Mouse (Mus musculus) limb, embryonic 14.5 days (tissue): ENCODE measurements around the gene Vill. TPM values are rescaled to one million over a fixed set of nuclear protein-coding genes. Genes with fewer than 3 reads are reported as not detected.

Experiments
- ATAC-seq: fragments of 200-750 bp; cut with Nextera tagmentation; 2 replicates; pipeline ENCODE4 v1.8.0; 2017; ENCODE audit warnings: low read depth, moderate number of reproducible peaks, moderate TSS enrichment; ENCODE audit not compliant: low FRiP score
- DNase-seq: peaks from one replicate; pipeline ENCODE4 v3.0.0-alpha.2; 2015; ENCODE audit warnings: low spot score
- H3K27ac ChIP-seq: fragments of 300-500 bp; sonication (generic); replicated peaks from 2 replicates; pipeline ENCODE4 v1.5.1; 2014; ENCODE audit warnings: low read depth, mild to moderate bottlenecking, low read length, moderate library complexity, mixed read lengths
- H3K27me3 ChIP-seq: fragments of 300-500 bp; sonication (generic); 2 replicates; pipeline ENCODE4 v1.6.1; 2014; ENCODE audit warnings: low read length, mixed read lengths; ENCODE audit not compliant: control insufficient read depth, insufficient read depth
- H3K36me3 ChIP-seq: fragments of 300-500 bp; sonication (generic); 2 replicates; pipeline ENCODE4 v1.6.1; 2014; ENCODE audit warnings: mild to moderate bottlenecking, low read length, moderate library complexity, mixed read lengths; ENCODE audit not compliant: control insufficient read depth, insufficient read depth
- H3K4me1 ChIP-seq: fragments of 300-500 bp; sonication (generic); 2 replicates; pipeline ENCODE4 v1.6.1; 2014; ENCODE audit warnings: antibody characterized with exemption, low read length, mixed read lengths; ENCODE audit not compliant: control insufficient read depth, insufficient read depth
- H3K4me2 ChIP-seq: fragments of 300-500 bp; sonication (generic); replicated peaks from 2 replicates; pipeline ENCODE4 v1.6.1; 2014; ENCODE audit warnings: low read depth, mild to moderate bottlenecking, low read length, moderate library complexity; ENCODE audit not compliant: severe bottlenecking
- H3K4me3 ChIP-seq: fragments of 300-500 bp; sonication (generic); replicated peaks from 2 replicates; pipeline ENCODE4 v1.5.1; 2014; ENCODE audit warnings: low read length
- H3K9ac ChIP-seq: fragments of 300-500 bp; sonication (generic); 2 replicates; pipeline ENCODE4 v1.6.1; 2014; ENCODE audit warnings: mild to moderate bottlenecking, low read depth, low read length, moderate library complexity; ENCODE audit not compliant: severe bottlenecking
- H3K9me3 ChIP-seq: fragments of 300-500 bp; sonication (generic); 2 replicates; pipeline ENCODE4 v1.6.1; 2016; ENCODE audit warnings: low read length; ENCODE audit not compliant: control insufficient read depth
- POLR2A ChIP-seq: fragments of 200-500 bp; IDR thresholded peaks from 2 replicates; pipeline ENCODE4 v1.8.0; 2012; ENCODE audit warnings: inconsistent platforms, mild to moderate bottlenecking, moderate library complexity, borderline replicate concordance; ENCODE audit not compliant: insufficient read depth, insufficient read length; ENCODE audit errors: extremely low read depth
- WGBS: fragments of 180-500 bp; shearing (Covaris S2); extraction: QIAGEN DNeasy Blood & Tissue Kit; methylation state at CpG from one replicate; pipeline ENCODE4 v1.1.7; 2014; 5-methylcytosine and 5-hydroxymethylcytosine counted together
- polyA plus RNA-seq, 2 experiments: library from polyadenylated mRNA; depleted of rRNA in 1 of 2; stranded (reverse) in 1 of 2; unstranded in 1 of 2; fragments of >200 nt; fragmentation: Nextera tagmentation in 1 of 2; extraction: Ambion mirVana in 1 of 2; gene quantifications; 2 replicates each; pipeline versions ENCODE4 v1.2.1 to v1.2.3; 2012 to 2014

Gene Vill
- polyA plus RNA-seq, 2 experiments, result 25.2 to 49.8 TPM

- 72% methylated on average over 10 of the region's 10 CpGs for WGBS
- TF ChIP-seq POLR2A, result no peak
- H3K4me3 ChIP-seq, result no peak overlapping the region
- no peak overlapping the region for H3K27ac ChIP-seq
- H3K9ac ChIP-seq, result no peak overlapping the region
- no peaks in the 10 kb centered on the region for H3K27me3 ChIP-seq
- H3K9me3 ChIP-seq, result no peaks in the 10 kb centered on the region
- ATAC-seq (no peak), DNase-seq (no peak)
- peaks cover 15% of the 10 kb centered on the region; the same call in 1 of the 2 replicates for H3K4me1 ChIP-seq
- peaks cover 36% of the 10 kb centered on the region for H3K36me3 ChIP-seq
- H3K4me2 ChIP-seq, result no peak overlapping the region
Measured at GRCm38 (mm10) chr9:119083966-119084365, 31.4 kb downstream of the Vill start.

- H3K27ac ChIP-seq, result no peak overlapping the region
- ATAC-seq, result no peak
- no peak for DNase-seq
- no peak overlapping the region for H3K4me2 ChIP-seq
- no peak for TF ChIP-seq POLR2A
- peaks cover 19% of the 10 kb centered on the region for H3K36me3 ChIP-seq
- no peak overlapping the region for H3K9ac ChIP-seq
- H3K27me3 ChIP-seq, result no peaks in the 10 kb centered on the region
- H3K4me1 ChIP-seq, result peaks cover 15% of the 10 kb centered on the region; the same call in 1 of the 2 replicates
- no peak overlapping the region for H3K4me3 ChIP-seq
- WGBS, result 36% methylated on average over 1 of the region's 1 CpGs
- no peaks in the 10 kb centered on the region for H3K9me3 ChIP-seq
Measured at GRCm38 (mm10) chr9:119086451-119086850, 33.9 kb downstream of the Vill start.

- no peak overlapping the region for H3K27ac ChIP-seq
- H3K27me3 ChIP-seq, result no peaks in the 10 kb centered on the region
- peak overlapping the region; percentile 53; the same call in 1 of the 2 replicates for H3K4me2 ChIP-seq
- H3K9me3 ChIP-seq, result no peaks in the 10 kb centered on the region
- TF ChIP-seq POLR2A, result no peak
- peaks cover 17% of the 10 kb centered on the region for H3K4me1 ChIP-seq
- 87% methylated on average over 5 of the region's 5 CpGs for WGBS
- DNase-seq (no peak), ATAC-seq (no peak)
- no peak overlapping the region for H3K9ac ChIP-seq
- H3K4me3 ChIP-seq, result no peak overlapping the region
- H3K36me3 ChIP-seq, result peaks cover 13% of the 10 kb centered on the region; the same call in 1 of the 2 replicates
Measured at GRCm38 (mm10) chr9:119087309-119087708, 34.7 kb downstream of the Vill start.

GRCm38 (mm10) chr9:119088148-119088801 lies 35.7 kb downstream of the Vill start:
- peaks cover 20% of the 10 kb centered on the region for H3K4me1 ChIP-seq
- H3K27me3 ChIP-seq, result no peaks in the 10 kb centered on the region
- TF ChIP-seq POLR2A, result no peak
- H3K4me3 ChIP-seq, result peak overlapping the region; percentile 35
- 0 out of 2 replicates have a peak overlapping the region, but pooled peaks have one; percentile 9 for H3K9ac ChIP-seq
- no peak overlapping the region; the same call in 1 of the 2 replicates for H3K27ac ChIP-seq
- WGBS, result 1% methylated on average over 23 of the region's 24 CpGs
- peak overlapping the region; percentile 53 for H3K4me2 ChIP-seq
- peak; percentile 85 for ATAC-seq
- no peaks in the 10 kb centered on the region for H3K9me3 ChIP-seq
- DNase-seq, result peak; percentile 78
- peaks cover 13% of the 10 kb centered on the region; the same call in 1 of the 2 replicates for H3K36me3 ChIP-seq

GRCm38 (mm10) chr9:119089437-119089836 lies 36.9 kb downstream of the Vill start:
- Histone ChIP-seq H3K9me3 (no peaks in the 10 kb centered on the region), H3K4me2 (peak overlapping the region; percentile 19), H3K36me3 (0 out of 2 replicates have a peak, but pooled peaks cover 3% of the 10 kb centered on the region), H3K4me1 (peaks cover 28% of the 10 kb centered on the region), H3K9ac (no peak overlapping the region), H3K27ac (0 out of 2 replicates have a peak overlapping the region, but pooled peaks have one; percentile 43), H3K4me3 (no peak overlapping the region), H3K27me3 (no peaks in the 10 kb centered on the region)
- no peak for TF ChIP-seq POLR2A
- 68% methylated on average over 7 of the region's 7 CpGs for WGBS
- DNase-seq, result no peak
- no peak for ATAC-seq
